Comparison of ENCODE assay signal across 8 mouse cellular contexts in the genomic region with DNA sequence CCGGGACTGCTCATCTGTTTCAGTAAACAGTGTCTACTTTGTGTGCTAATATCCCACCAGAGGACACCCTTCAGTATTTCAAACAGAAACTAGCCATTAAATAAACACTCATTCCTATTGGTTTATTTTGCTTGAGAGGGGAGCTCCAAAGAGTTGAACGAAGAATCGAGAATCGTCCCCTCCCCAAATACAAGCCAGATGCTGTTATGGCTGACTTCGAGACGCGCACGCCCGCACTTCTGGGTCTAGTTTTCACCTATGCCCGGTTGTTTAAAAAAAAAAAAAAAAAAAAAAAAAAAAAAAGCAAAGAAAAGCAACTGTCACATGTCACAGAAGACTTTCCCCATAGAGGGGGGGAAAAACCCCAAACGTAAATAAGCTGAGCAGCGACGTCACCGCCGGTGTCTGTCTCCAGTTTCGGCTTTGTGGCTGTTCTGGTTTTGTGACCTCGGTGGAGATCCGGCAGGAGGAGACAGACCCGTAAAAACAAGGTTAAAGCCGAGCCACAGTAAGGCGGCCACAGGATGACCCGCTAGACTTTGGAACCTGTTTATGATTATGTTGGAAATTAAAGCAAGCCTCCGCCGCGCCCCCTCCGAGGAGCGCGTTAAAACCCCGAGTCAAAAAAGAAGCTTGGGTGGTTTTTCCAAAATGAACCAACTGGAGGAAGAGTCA. TPM values are rescaled to one million over a fixed set of nuclear protein-coding genes. Genes with fewer than 3 reads are reported as not detected.
DNase-seq lines count a peak whose midpoint lies in the region; ATAC-seq and TF ChIP-seq lines count a peak whose summit lies in the region.

No protein-coding gene starts in this region.

- peaks cover 42% of the 10 kb centered on the region for H3K79me3 ChIP-seq in C2C12 (ENCODE audit: low read depth)

- peak overlapping the region; percentile 77 for H3K9ac ChIP-seq in MEL (ENCODE audit: control insufficient read depth, low read depth, low read length, poor library complexity, severe bottlenecking)
- H3K9ac ChIP-seq in embryonic facial prominence, embryonic 12.5 days: peak overlapping the region; percentile 98
- peak overlapping the region; percentile 79 for H3K9ac ChIP-seq in midbrain, embryonic 11.5 days (ENCODE audit: low read length)
- peak overlapping the region; percentile 89 for H3K9ac ChIP-seq in stomach, embryonic 16.5 days (ENCODE audit: low read length)

- peaks cover 8% of the 10 kb centered on the region for H3K36me3 ChIP-seq in C2C12 (ENCODE audit: control insufficient read depth, insufficient read depth)
- H3K36me3 ChIP-seq in MEL (ENCODE audit: control insufficient read depth in 1 of 2, insufficient read depth in 2 of 2, low read length in 2 of 2): peaks cover 0 to 19% of the 10 kb centered on the region in 2 experiments
- no peaks in the 10 kb centered on the region for H3K36me3 ChIP-seq in embryonic facial prominence, embryonic 12.5 days
- H3K36me3 ChIP-seq in limb, embryonic 10.5 days: no peaks in the 10 kb centered on the region
- no peaks in the 10 kb centered on the region for H3K36me3 ChIP-seq in midbrain, embryonic 11.5 days (ENCODE audit: control insufficient read depth, insufficient read depth, low read length)
- H3K36me3 ChIP-seq in stomach, embryonic 16.5 days (ENCODE audit: control insufficient read depth, insufficient read depth, low read length): no peaks in the 10 kb centered on the region

- H3K79me2 ChIP-seq in C2C12 (ENCODE audit: control insufficient read depth, insufficient read depth) (peaks cover 57% of the 10 kb centered on the region), MEL (ENCODE audit: control insufficient read depth, insufficient read depth, low read length, poor library complexity) (peaks cover 53% of the 10 kb centered on the region)

- intact Hi-C loops in heart, postnatal 36 days (cut with DNase I): no loop called here

- TF ChIP-seq CTCF in C2C12 (IDR thresholded peaks at IDR 0.05; ENCODE audit: control insufficient read depth, insufficient read depth, insufficient read length) (no peak), MEL (IDR thresholded peaks at IDR 0.05 in 2 of 3, conservative IDR thresholded peaks at IDR 0.05 in 1 of 3; ENCODE audit: control insufficient read depth in 1 of 3, insufficient read depth in 1 of 3, low read depth in 2 of 3, low read length in 3 of 3, poor library complexity in 1 of 3, severe bottlenecking in 1 of 3) (no peak)

- TF ChIP-seq RAD21 in MEL (IDR thresholded peaks at IDR 0.05; ENCODE audit: low read depth, low read length): no peak

- peak overlapping the region; percentile 98 for H3K27ac ChIP-seq in MEL (ENCODE audit: control insufficient read depth, low read depth, low read length)
- H3K27ac ChIP-seq in embryonic facial prominence, embryonic 12.5 days: peak overlapping the region; percentile 99
- peak overlapping the region; percentile 99 for H3K27ac ChIP-seq in limb, embryonic 10.5 days
- peak overlapping the region; percentile 92; the same call in 1 of the 2 replicates for H3K27ac ChIP-seq in midbrain, embryonic 11.5 days (ENCODE audit: low read depth, low read length)
- H3K27ac ChIP-seq in stomach, embryonic 16.5 days (ENCODE audit: low read length): peak overlapping the region; percentile 99

- H3K27me3 ChIP-seq in C2C12 (ENCODE audit: control insufficient read depth, insufficient read depth, insufficient read length) (no peaks in the 10 kb centered on the region), MEL (ENCODE audit: control insufficient read depth in 1 of 2, insufficient read depth in 2 of 2, low read length in 2 of 2) (no peaks in the 10 kb centered on the region)
- no peaks in the 10 kb centered on the region for H3K27me3 ChIP-seq in embryonic facial prominence, embryonic 12.5 days
- H3K27me3 ChIP-seq in limb, embryonic 10.5 days (ENCODE audit: low read depth, poor library complexity, severe bottlenecking): no peaks in the 10 kb centered on the region
- no peaks in the 10 kb centered on the region for H3K27me3 ChIP-seq in midbrain, embryonic 11.5 days (ENCODE audit: control insufficient read depth, insufficient read depth, low read length)
- H3K27me3 ChIP-seq in stomach, embryonic 16.5 days (ENCODE audit: control insufficient read depth, insufficient read depth, low read length): no peaks in the 10 kb centered on the region

- H3K4me1 ChIP-seq in MEL (ENCODE audit: control insufficient read depth in 1 of 2, insufficient read depth in 2 of 2, low read length in 2 of 2): peaks cover 14 to 15% of the 10 kb centered on the region in 2 experiments; a peak in 3 of 4 replicates
- H3K4me1 ChIP-seq in embryonic facial prominence, embryonic 12.5 days: peaks cover 6% of the 10 kb centered on the region; the same call in 1 of the 2 replicates
- H3K4me1 ChIP-seq in limb, embryonic 10.5 days: peaks cover 21% of the 10 kb centered on the region
- H3K4me1 ChIP-seq in midbrain, embryonic 11.5 days (ENCODE audit: control insufficient read depth, insufficient read depth, low read length): peaks cover 17% of the 10 kb centered on the region
- peaks cover 6% of the 10 kb centered on the region; the same call in 1 of the 2 replicates for H3K4me1 ChIP-seq in stomach, embryonic 16.5 days (ENCODE audit: control insufficient read depth, insufficient read depth, low read length)

- TF ChIP-seq POLR2A in MEL (IDR thresholded peaks at IDR 0.05; ENCODE audit: control insufficient read depth in 1 of 2, insufficient read depth in 1 of 2, low read depth in 1 of 2, low read length in 2 of 2, poor library complexity in 1 of 2): no peak

- under 1% methylated on average over 29 of the region's 29 CpGs for WGBS in embryonic facial prominence, embryonic 12.5 days
- WGBS in limb, embryonic 10.5 days: under 1% methylated on average over 29 of the region's 29 CpGs
- under 1% methylated on average over 29 of the region's 29 CpGs for WGBS in midbrain, embryonic 11.5 days
- under 1% methylated on average over 29 of the region's 29 CpGs for WGBS in stomach, embryonic 16.5 days

- H3K9me3 ChIP-seq in MEL (replicated peaks; ENCODE audit: insufficient read depth, low read length): no peaks in the 10 kb centered on the region
- no peaks in the 10 kb centered on the region for H3K9me3 ChIP-seq in embryonic facial prominence, embryonic 12.5 days
- H3K9me3 ChIP-seq in limb, embryonic 10.5 days (replicated peaks): no peaks in the 10 kb centered on the region
- H3K9me3 ChIP-seq in midbrain, embryonic 11.5 days (ENCODE audit: control insufficient read depth, low read length): no peaks in the 10 kb centered on the region
- no peaks in the 10 kb centered on the region for H3K9me3 ChIP-seq in stomach, embryonic 16.5 days (replicated peaks; ENCODE audit: control insufficient read depth, low read length)

- 0 out of 2 replicates have a peak, but pooled peaks have one; percentile 1 for ATAC-seq in embryonic facial prominence, embryonic 12.5 days (ENCODE audit: insufficient number of reproducible peaks, insufficient read depth, low FRiP score, low TSS enrichment)
- ATAC-seq in midbrain, embryonic 11.5 days (ENCODE audit: low FRiP score): no peak
- ATAC-seq in stomach, embryonic 16.5 days (ENCODE audit: insufficient read depth, low FRiP score): no peak

- H3ac ChIP-seq in C2C12 (ENCODE audit: control insufficient read depth, insufficient read length, low read depth): peak overlapping the region; percentile 68

- 0 out of 4 replicates have a peak, but pooled peaks of 1 of the 2 experiments have one; percentile 5 for TF ChIP-seq EP300 in MEL (IDR thresholded peaks at IDR 0.05; ENCODE audit: low read depth in 1 of 2, low read length in 2 of 2)

- H3K4me3 ChIP-seq in C2C12 (ENCODE audit: insufficient read depth, poor library complexity, severe bottlenecking) (peak overlapping the region; percentile 79), MEL (ENCODE audit: control insufficient read depth in 1 of 2, insufficient read depth in 1 of 2, low read depth in 2 of 2, low read length in 2 of 2) (peak overlapping the region; percentile 79 to 99)
- H3K4me3 ChIP-seq in embryonic facial prominence, embryonic 12.5 days: peak overlapping the region; percentile 83
- peak overlapping the region; percentile 92 for H3K4me3 ChIP-seq in limb, embryonic 10.5 days
- peak overlapping the region; percentile 57 for H3K4me3 ChIP-seq in midbrain, embryonic 11.5 days (ENCODE audit: low read depth, low read length)
- H3K4me3 ChIP-seq in stomach, embryonic 16.5 days (replicated peaks; ENCODE audit: low read length): peak overlapping the region; percentile 64

- DNase-seq in MEL (ENCODE audit: low read depth, low spot score): peak; percentile 84
- peak; percentile 62 for DNase-seq in heart, postnatal 36 days
- peak; percentile 73 for DNase-seq in limb, embryonic 10.5 days (ENCODE audit: low spot score)
- peak; percentile 97 for DNase-seq in midbrain, embryonic 11.5 days (ENCODE audit: low spot score, missing footprints)
- DNase-seq in layer of hippocampus, adult 8-10 months (ENCODE audit: low spot score in 2 of 2): no peak

- H3K4me2 ChIP-seq in embryonic facial prominence, embryonic 12.5 days (replicated peaks): peak overlapping the region; percentile 86
- peak overlapping the region; percentile 93 for H3K4me2 ChIP-seq in midbrain, embryonic 11.5 days
- peak overlapping the region; percentile 96 for H3K4me2 ChIP-seq in stomach, embryonic 16.5 days (ENCODE audit: low read depth, low read length)

TF ChIP-seq in C2C12, 6 proteins besides CTCF, POLR2A, EP300 and RAD21 (continues in another document):
- TF ChIP-seq USF1 (IDR thresholded peaks at IDR 0.05; ENCODE audit: low read depth): peak; percentile 8
- TF ChIP-seq CEBPB (IDR thresholded peaks at IDR 0.05; ENCODE audit: low read depth): no peak
- no peak for TF ChIP-seq MYOG (IDR thresholded peaks at IDR 0.05; ENCODE audit: control insufficient read depth, extremely low read depth, insufficient read length)

TF ChIP-seq in MEL, 35 proteins besides CTCF, POLR2A, EP300 and RAD21 (continues in another document):
- TF ChIP-seq SMC3 (IDR thresholded peaks at IDR 0.05; ENCODE audit: low read depth, low read length): no peak
- TF ChIP-seq UBTF (IDR thresholded peaks at IDR 0.05; ENCODE audit: borderline replicate concordance, insufficient read depth, low read depth, low read length): no peak
- no peak for TF ChIP-seq MAZ (IDR thresholded peaks at IDR 0.05; ENCODE audit: low read depth, low read length)
- no peak for TF ChIP-seq TAL1 (IDR thresholded peaks at IDR 0.05; ENCODE audit: low read length)

RNA-seq across cellular contexts. Expression of gene Tgif1, which starts 1.2 kb away (rescaled TPM):
- polyA plus RNA-seq in C2C12 (2012; fragmentation: generic; extraction: Trizol): 46.7 TPM
- 9.1 and 10.9 TPM in 2 replicates for total RNA-seq in MEL (2012; rRNA removed)
- polyA plus RNA-seq in MEL (2012; ENCODE audit: insufficient read depth in 1 of 2, insufficient read length in 2 of 2, low read depth in 1 of 2, low replicate concordance in 2 of 2, missing spikeins in 1 of 2): 10 to 100 TPM in 1 of 2 experiments, not detected in 1; 29.5 TPM
- polyA plus RNA-seq in embryonic facial prominence, embryonic 12.5 days (2016; fragmentation: Nextera tagmentation; extraction: Ambion mirVana): 113 and 126 TPM in 2 replicates
- 1 to 10 TPM; 5.3 to 7.2 TPM for total RNA-seq in heart, postnatal 36 days (2021)
- 105 and 132 TPM in 2 replicates for polyA plus RNA-seq in limb, embryonic 10.5 days (2016; fragmentation: Nextera tagmentation; extraction: Ambion mirVana)
- 53.0 and 58.4 TPM in 2 replicates for polyA plus RNA-seq in midbrain, embryonic 11.5 days (2014; fragmentation: Nextera tagmentation; extraction: Ambion mirVana)
- polyA plus RNA-seq in stomach, embryonic 16.5 days (2015; fragmentation: Nextera tagmentation; extraction: Ambion mirVana): 56.5 and 60.1 TPM in 2 replicates
- 1 to 10 TPM; 1.8 to 9.1 (median 5.3) TPM for total RNA-seq in layer of hippocampus, adult 8-10 months (2022)

Comparison
In these comparisons a context has a peak if more than half of its experiments do, and no peak if none do; other contexts are left out.
1. DNase-seq: peak in MEL (single experiment), heart, postnatal 36 days (2 of 2), limb, embryonic 10.5 days (single experiment) and midbrain, embryonic 11.5 days (single experiment); none in layer of hippocampus, adult 8-10 months (0 of 2).
2. Peak in every context shown above with its lines, with median percentiles within 50 percentile points of each other: H3K4me3 ChIP-seq, H3K27ac ChIP-seq, H3K9ac ChIP-seq and H3K4me2 ChIP-seq.